Mouse (Mus musculus): ENCODE data around the gene Pign.

DNA sequence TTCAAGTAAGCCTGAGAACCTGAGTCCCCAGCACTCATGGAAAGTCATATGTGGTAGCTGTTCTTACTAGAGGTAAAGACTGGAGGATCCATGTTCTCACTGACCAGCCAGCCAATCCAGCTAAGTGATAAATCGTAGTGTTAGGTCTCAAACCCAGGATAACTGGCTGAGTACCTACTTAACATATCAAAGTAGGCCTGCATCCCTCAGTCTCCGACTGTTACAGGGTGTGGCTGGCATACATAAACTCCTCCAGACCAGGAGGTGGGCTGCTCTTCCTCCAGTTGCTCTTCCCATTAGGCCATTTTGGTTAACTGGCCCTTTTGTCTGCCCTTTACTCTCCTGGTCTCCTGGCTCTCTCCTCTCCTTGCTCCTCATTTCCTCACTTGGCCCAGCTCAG, 141.2 kb downstream of the Pign start:
- TF ChIP-seq TAL1 (IDR thresholded peaks at IDR 0.05; ENCODE audit: low read length) (no peak), GATA1 (IDR thresholded peaks at IDR 0.05; ENCODE audit: low read length) (no peak)

Measured in erythroblast, embryonic 14.5 days (primary cell).